22 mouse cellular contexts compared by ENCODE assay signal in genomic region chr15:98513676-98514075, GRCm38 (mm10). TPM values are rescaled to one million over a fixed set of nuclear protein-coding genes. Genes with fewer than 3 reads are reported as not detected.
DNase-seq lines count a peak whose midpoint lies in the region; ATAC-seq and TF ChIP-seq lines count a peak whose summit lies in the region.
"Not testable (repeated sequence)": the region's sequence is repeated elsewhere in the genome, so short reads cannot be mapped to it uniquely, and the experiment has no call there.
"Had no signal": no experiment of that assay in that cellular context is flagged by ENCODE, and none has a peak within 500 bp of the region (broad histone marks: within the 10 kb centered on the region; RNA-seq: fewer than 3 reads in every experiment).

No protein-coding gene starts in this region.

- not testable (repeated sequence) for TF ChIP-seq EP300 in lung, postnatal 0 days (IDR thresholded peaks at IDR 0.05)

- TF ChIP-seq CTCF in gastrocnemius, adult 2 months (IDR thresholded peaks at IDR 0.05); lung, postnatal 0 days (IDR thresholded peaks at IDR 0.05); thymus, adult 2 months (IDR thresholded peaks at IDR 0.05; ENCODE audit: borderline replicate concordance, control insufficient read depth, extremely low read depth, insufficient read depth, low read length, poor library complexity): not testable (repeated sequence)

- H3K4me1 ChIP-seq in lung, postnatal 0 days (ENCODE audit: insufficient read depth, low read depth, low read length), result not testable (repeated sequence)
- H3K4me1 ChIP-seq in thymus, adult 2 months (replicated peaks; ENCODE audit: control insufficient read depth, insufficient read depth, low read length), result peaks cover 36% of the 10 kb centered on the region

- not testable (repeated sequence) for ATAC-seq in lung, postnatal 0 days

- H3K9ac ChIP-seq in lung, postnatal 0 days (replicated peaks; ENCODE audit: low read depth), result not testable (repeated sequence)

- not testable (repeated sequence) for H3K4me2 ChIP-seq in lung, postnatal 0 days (replicated peaks; ENCODE audit: low read depth, low read length)

- peak overlapping the region; percentile 76 for H3K27ac ChIP-seq in gastrocnemius, adult 2 months
- peak overlapping the region; percentile 29; the same call in 1 of the 2 replicates for H3K27ac ChIP-seq in lung, postnatal 0 days (ENCODE audit: low read length)
- H3K27ac ChIP-seq in thymus, adult 2 months (ENCODE audit: control insufficient read depth, insufficient read depth, low read length), result peak overlapping the region; percentile 91

- not testable (repeated sequence) for TF ChIP-seq POLR2A in thymus, adult 2 months (IDR thresholded peaks at IDR 0.05; ENCODE audit: control insufficient read depth, extremely low read depth, insufficient read depth, low read length, poor library complexity)

- not testable (repeated sequence) for H3K36me3 ChIP-seq in lung, postnatal 0 days (ENCODE audit: insufficient read depth, low read length); thymus, adult 2 months (ENCODE audit: control insufficient read depth, insufficient read depth, low read length)

- intact Hi-C loops in gastrocnemius, adult 2 months (cut with DNase I), result loop anchor here (5.0 kb wide), 1 partner anchor 54 kb away; no protein-coding TSS in a partner anchor

- peak; percentile 37 for DNase-seq in CD4-positive, CD25-positive, alpha-beta regulatory T cell, adult 2 months (ENCODE audit: low read depth, low spot score)
- DNase-seq in NIH3T3 (ENCODE audit: low read depth), result peak; percentile 53
- DNase-seq in gastrocnemius, adult 2 months; lung, postnatal 0 days (ENCODE audit: low spot score); thymus, adult 2 months: not testable (repeated sequence)
- DNase-seq in induced T-regulatory cell, adult 2 months (ENCODE audit: low read depth), result peak; percentile 58

- not testable (repeated sequence) for H3K4me3 ChIP-seq in gastrocnemius, adult 2 months; lung, postnatal 0 days (ENCODE audit: low read depth, low read length); thymus, adult 2 months (ENCODE audit: control insufficient read depth, insufficient read depth, low read length)

- H3K27me3 ChIP-seq in lung, postnatal 0 days (replicated peaks; ENCODE audit: insufficient read depth, low read length); thymus, adult 2 months (ENCODE audit: control insufficient read depth, insufficient read depth, low read length): not testable (repeated sequence)

- H3K9me3 ChIP-seq in lung, postnatal 0 days (ENCODE audit: low read length), result not testable (repeated sequence)

- WGBS in lung, postnatal 0 days, result 64% methylated on average over 3 of the region's 3 CpGs
- 25% methylated on average over 3 of the region's 3 CpGs for WGBS in thymus, adult 2 months

RNA-seq across cellular contexts. Expression of gene Kansl2, which starts 20.4 kb away (rescaled TPM):
- total RNA-seq in gastrocnemius, adult 2 months (2021), result 10 to 100 TPM; 64.7 to 66.3 TPM
- 50.4 and 56.0 TPM in 2 replicates for polyA plus RNA-seq in lung, postnatal 0 days (2015; fragmentation: Nextera tagmentation; extraction: Ambion mirVana)
- polyA plus RNA-seq in thymus, adult 2 months (2012; rRNA removed), result 71.6 and 78.4 TPM in 2 replicates

RNA-seq across cellular contexts. Expression of gene Olfr279, which starts 21.5 kb away (rescaled TPM):
- not detected for total RNA-seq in gastrocnemius, adult 2 months (2021)
- polyA plus RNA-seq in lung, postnatal 0 days (2015; fragmentation: Nextera tagmentation; extraction: Ambion mirVana), result not detected in 2 replicates
- not detected in 2 replicates for polyA plus RNA-seq in thymus, adult 2 months (2012; rRNA removed)
- total RNA-seq: adrenal gland, postnatal 10 days; adrenal gland, postnatal 4 days; forebrain, postnatal 0 days; gastrocnemius, adult 18-20 months; gastrocnemius, postnatal 25 days; granulocyte monocyte progenitor cell, adult 5-6 weeks; heart, postnatal 14 days; hematopoietic stem cell, adult 5-6 weeks; hindbrain, postnatal 0 days had no signal
- polyA plus RNA-seq: embryonic facial prominence, embryonic 13.5 days; forebrain, embryonic 13.5 days; forebrain, postnatal 0 days; heart, embryonic 10.5 days; heart, embryonic 14.5 days; hindbrain, embryonic 13.5 days; hindbrain, postnatal 0 days; intestine, embryonic 16.5 days had no signal

RNA-seq across cellular contexts. Expression of gene Lalba, which starts 31.2 kb away (rescaled TPM):
- not detected for total RNA-seq in gastrocnemius, adult 2 months (2021)
- polyA plus RNA-seq in lung, postnatal 0 days (2015; fragmentation: Nextera tagmentation; extraction: Ambion mirVana), result 0.31 and 3.3 TPM in 2 replicates
- polyA plus RNA-seq in thymus, adult 2 months (2012; rRNA removed), result 0.48 TPM in 1 of 2 replicates, not detected in the other
- total RNA-seq: adrenal gland, postnatal 4 days; ES-E14; forebrain, postnatal 0 days; gastrocnemius, adult 18-20 months; gastrocnemius, postnatal 25 days; granulocyte monocyte progenitor cell, adult 5-6 weeks; heart, postnatal 14 days; hematopoietic stem cell, adult 5-6 weeks; hindbrain, postnatal 0 days had no signal
- polyA plus RNA-seq: embryonic facial prominence, embryonic 13.5 days; forebrain, embryonic 13.5 days; forebrain, postnatal 0 days; heart, embryonic 10.5 days; heart, embryonic 14.5 days; hindbrain, embryonic 13.5 days; hindbrain, postnatal 0 days; intestine, embryonic 16.5 days had no signal

RNA-seq across cellular contexts. Expression of gene OR5BS1P, which starts 44.0 kb away (rescaled TPM):
- total RNA-seq in gastrocnemius, adult 2 months (2021), result not detected
- not detected in 2 replicates for polyA plus RNA-seq in lung, postnatal 0 days (2015; fragmentation: Nextera tagmentation; extraction: Ambion mirVana)
- not detected in 2 replicates for polyA plus RNA-seq in thymus, adult 2 months (2012; rRNA removed)
- total RNA-seq: adrenal gland, postnatal 10 days; adrenal gland, postnatal 4 days; ES-E14; forebrain, postnatal 0 days; gastrocnemius, adult 18-20 months; gastrocnemius, postnatal 25 days; granulocyte monocyte progenitor cell, adult 5-6 weeks; heart, postnatal 14 days; hematopoietic stem cell, adult 5-6 weeks; hindbrain, postnatal 0 days had no signal
- polyA plus RNA-seq: embryonic facial prominence, embryonic 13.5 days; forebrain, embryonic 13.5 days; forebrain, postnatal 0 days; heart, embryonic 10.5 days; heart, embryonic 14.5 days; hindbrain, embryonic 13.5 days; hindbrain, postnatal 0 days; intestine, embryonic 16.5 days had no signal

RNA-seq across cellular contexts. Expression of gene Ccnt1, which starts 57.0 kb away (rescaled TPM):
- 10 to 100 TPM; 20.4 to 20.5 TPM for total RNA-seq in gastrocnemius, adult 2 months (2021)
- 31.0 and 32.2 TPM in 2 replicates for polyA plus RNA-seq in lung, postnatal 0 days (2015; fragmentation: Nextera tagmentation; extraction: Ambion mirVana)
- polyA plus RNA-seq in thymus, adult 2 months (2012; rRNA removed), result 26.8 and 32.0 TPM in 2 replicates

Comparison
In these comparisons a context has a peak if more than half of its experiments do, and no peak if none do; other contexts are left out.
1. H3K27ac ChIP-seq: peak in every context shown above with its lines; median percentile 91 in thymus, adult 2 months; 76 in gastrocnemius, adult 2 months; 29 in lung, postnatal 0 days.